Mouse (Mus musculus): ENCODE results near the gene Upb1.
A peak's percentile ranks its signal among the peaks of the same experiment; 100 is the strongest.

DNA sequence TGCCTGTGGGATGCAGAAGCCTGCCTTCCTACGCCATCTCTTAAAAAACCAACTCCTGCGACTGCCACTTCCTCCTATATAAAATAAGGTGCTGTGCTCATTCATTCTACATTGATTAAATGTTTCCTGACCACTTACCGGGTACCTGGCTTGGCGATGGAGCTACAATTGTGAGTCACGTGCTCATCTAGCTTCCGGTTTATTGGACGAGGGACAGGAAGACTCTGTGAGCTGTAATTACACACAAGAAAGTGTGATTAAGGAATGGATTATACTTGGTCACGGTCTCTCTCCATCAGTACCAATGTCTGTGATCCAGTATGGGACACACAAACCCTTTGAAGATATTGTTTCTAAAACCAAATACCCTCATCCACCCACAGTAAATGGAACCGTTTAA is 36.1 kb upstream of the Upb1 start:
- TF ChIP-seq E2F4 (IDR thresholded peaks at IDR 0.05; ENCODE audit: insufficient replicate concordance, low read depth, low read length) = no peak
- no peak for TF ChIP-seq ELF1 (IDR thresholded peaks at IDR 0.05; ENCODE audit: low read depth, low read length)
- no peak for TF ChIP-seq JUN (IDR thresholded peaks at IDR 0.05; ENCODE audit: insufficient read depth, low read depth, low read length)
- TF ChIP-seq POLR2A (IDR thresholded peaks at IDR 0.05; ENCODE audit: low read depth, low read length) = no peak
- no peak for TF ChIP-seq POLR2AphosphoS2 (IDR thresholded peaks at IDR 0.05; ENCODE audit: low read depth, low read length)
- peak; percentile 48; the same call in 1 of the 2 replicates for TF ChIP-seq BHLHE40 (IDR thresholded peaks at IDR 0.05; ENCODE audit: low read depth, low read length)

Measured in CH12.LX (cell line).